Mouse (Mus musculus): ENCODE results near the gene Nfu1. TPM values are rescaled to one million over a fixed set of nuclear protein-coding genes. Genes with fewer than 3 reads are reported as not detected.
"Not testable (repeated sequence)": the region's sequence is repeated elsewhere in the genome, so short reads cannot be mapped to it uniquely, and the experiment has no call there.

Nfu1 gene
- polyA plus RNA-seq, 1 experiment from 2014 or later: 83.2 TPM

GRCm38 (mm10) chr6:87005577-87005976 is 3.5 kb upstream of the Nfu1 start:
- Histone ChIP-seq H3K4me2 (ENCODE audit: low read depth) (no peak overlapping the region), H3K4me3 (ENCODE audit: low read depth, low read length) (no peak overlapping the region), H3K9me3 (ENCODE audit: control insufficient read depth, low read length) (no peaks in the 10 kb centered on the region), H3K27me3 (ENCODE audit: control insufficient read depth, insufficient read depth, low read length) (no peaks in the 10 kb centered on the region), H3K27ac (ENCODE audit: low read depth, low read length) (no peak overlapping the region), H3K9ac (ENCODE audit: low read length) (no peak overlapping the region), H3K36me3 (ENCODE audit: control insufficient read depth, insufficient read depth, low read length) (no peaks in the 10 kb centered on the region), H3K4me1 (ENCODE audit: control insufficient read depth, insufficient read depth, low read length) (no peaks in the 10 kb centered on the region)
- ATAC-seq (ENCODE audit: insufficient read depth, low FRiP score, low TSS enrichment): no peak
- DNase-seq (ENCODE audit: low spot score): no peak

DNA sequence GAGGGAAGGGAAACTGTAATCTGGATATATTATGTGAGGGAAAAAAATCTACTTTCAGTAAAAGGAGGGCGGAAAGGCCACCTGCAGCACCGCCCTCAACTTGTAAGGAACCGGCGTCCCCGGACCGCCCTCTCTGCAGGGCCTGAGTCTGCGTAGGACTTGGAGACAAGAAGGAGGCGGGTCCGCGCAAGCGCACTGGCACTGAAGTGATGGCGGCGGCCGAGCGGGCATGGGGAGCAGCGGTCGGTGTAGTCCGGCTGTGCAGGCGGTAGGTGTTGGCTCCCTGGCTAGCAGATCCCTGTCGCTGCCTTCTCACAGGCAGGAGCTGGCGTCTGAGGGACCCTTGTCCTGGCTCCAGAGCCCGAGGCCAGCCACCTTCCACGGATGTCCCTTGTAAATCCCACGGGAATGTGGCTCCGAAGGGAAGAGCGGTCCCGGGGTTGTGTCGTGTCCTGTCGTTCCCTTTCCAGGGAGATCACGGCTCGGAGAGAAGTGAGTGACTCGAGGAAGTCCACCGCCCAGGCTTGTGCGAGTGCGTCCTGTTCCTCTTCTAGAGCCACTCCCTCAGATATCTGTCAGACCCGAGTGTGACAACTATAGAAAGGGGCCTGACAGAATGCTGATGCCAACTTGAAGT is 774 bp downstream of the Nfu1 start:
- WGBS: under 1% methylated on average over 36 of the region's 36 CpGs
- Histone ChIP-seq H3K9me3 (ENCODE audit: control insufficient read depth, low read length) (no peaks in the 10 kb centered on the region), H3K4me1 (ENCODE audit: control insufficient read depth, insufficient read depth, low read length) (no peaks in the 10 kb centered on the region), H3K4me2 (ENCODE audit: low read depth) (peak overlapping the region; percentile 60), H3K4me3 (ENCODE audit: low read depth, low read length) (peak overlapping the region; percentile 79), H3K9ac (ENCODE audit: low read length) (peak overlapping the region; percentile 88), H3K27me3 (ENCODE audit: control insufficient read depth, insufficient read depth, low read length) (no peaks in the 10 kb centered on the region), H3K27ac (ENCODE audit: low read depth, low read length) (peak overlapping the region; percentile 69), H3K36me3 (ENCODE audit: control insufficient read depth, insufficient read depth, low read length) (peaks cover 3% of the 10 kb centered on the region)
- DNase-seq (ENCODE audit: low spot score) (peak; percentile 92), ATAC-seq (ENCODE audit: insufficient read depth, low FRiP score, low TSS enrichment) (peak; percentile 93)

DNA sequence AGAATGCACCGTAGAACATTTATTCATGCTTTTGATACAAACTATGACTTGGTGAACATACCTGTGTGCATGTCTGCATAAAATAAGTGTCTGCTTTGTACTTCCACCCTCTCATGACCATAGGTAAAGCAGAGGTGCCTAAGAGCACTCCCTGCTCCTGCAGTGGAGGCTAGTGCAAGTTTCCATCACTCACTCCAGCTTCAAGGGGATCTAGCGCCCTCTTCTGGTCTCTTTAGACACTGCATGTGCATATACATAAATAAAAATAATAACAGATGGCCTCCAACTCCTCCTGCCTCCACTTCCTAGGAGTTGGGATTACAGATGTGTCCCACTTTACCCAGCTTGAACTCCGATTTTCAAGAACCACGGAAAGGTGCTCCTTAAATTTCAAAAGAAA is 7.9 kb downstream of the Nfu1 start:
- peaks cover 22% of the 10 kb centered on the region for H3K36me3 ChIP-seq (ENCODE audit: control insufficient read depth, insufficient read depth, low read length)

DNA sequence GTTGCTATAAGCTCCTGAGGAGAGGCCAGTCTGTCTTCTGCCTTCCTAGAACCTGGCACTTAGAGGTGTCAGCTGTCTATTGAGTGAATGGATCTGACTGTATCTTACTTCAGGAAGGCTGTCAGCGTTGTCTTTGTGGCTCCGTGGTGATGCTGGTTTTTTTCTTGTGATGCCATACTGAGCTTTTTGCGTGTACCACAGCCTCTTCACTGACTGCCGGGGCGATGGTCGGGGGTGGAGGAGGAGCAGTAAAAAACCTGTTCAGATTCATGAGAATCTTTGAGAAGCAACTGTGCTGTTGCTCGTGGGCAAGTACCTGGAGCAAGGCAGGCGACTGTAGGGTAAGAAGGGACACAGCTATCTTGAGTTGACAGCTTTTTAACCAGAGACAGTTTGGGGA is 9.8 kb downstream of the Nfu1 start:
- ATAC-seq (ENCODE audit: insufficient read depth, low FRiP score, low TSS enrichment) (no peak), DNase-seq (ENCODE audit: low spot score) (no peak)
- Histone ChIP-seq H3K9me3 (ENCODE audit: control insufficient read depth, low read length) (no peaks in the 10 kb centered on the region), H3K9ac (ENCODE audit: low read length) (no peak overlapping the region), H3K27ac (ENCODE audit: low read depth, low read length) (no peak overlapping the region), H3K4me2 (ENCODE audit: low read depth) (no peak overlapping the region), H3K4me3 (ENCODE audit: low read depth, low read length) (no peak overlapping the region), H3K36me3 (ENCODE audit: control insufficient read depth, insufficient read depth, low read length) (peaks cover 24% of the 10 kb centered on the region), H3K4me1 (ENCODE audit: control insufficient read depth, insufficient read depth, low read length) (no peaks in the 10 kb centered on the region), H3K27me3 (ENCODE audit: control insufficient read depth, insufficient read depth, low read length) (no peaks in the 10 kb centered on the region)
- WGBS: 91% methylated on average over 8 of the region's 8 CpGs

More for the DNA sequence above, 7.9 kb downstream of the Nfu1 start:
- 67% methylated on average over 4 of the region's 4 CpGs for WGBS
- Histone ChIP-seq H3K4me1 (ENCODE audit: control insufficient read depth, insufficient read depth, low read length) (no peaks in the 10 kb centered on the region), H3K4me3 (ENCODE audit: low read depth, low read length) (no peak overlapping the region), H3K4me2 (ENCODE audit: low read depth) (no peak overlapping the region), H3K27me3 (ENCODE audit: control insufficient read depth, insufficient read depth, low read length) (no peaks in the 10 kb centered on the region), H3K9ac (ENCODE audit: low read length) (no peak overlapping the region), H3K27ac (ENCODE audit: low read depth, low read length) (no peak overlapping the region), H3K9me3 (ENCODE audit: control insufficient read depth, low read length) (no peaks in the 10 kb centered on the region)
- ATAC-seq (ENCODE audit: insufficient read depth, low FRiP score, low TSS enrichment): no peak
- peak; percentile 19 for DNase-seq (ENCODE audit: low spot score)

DNA sequence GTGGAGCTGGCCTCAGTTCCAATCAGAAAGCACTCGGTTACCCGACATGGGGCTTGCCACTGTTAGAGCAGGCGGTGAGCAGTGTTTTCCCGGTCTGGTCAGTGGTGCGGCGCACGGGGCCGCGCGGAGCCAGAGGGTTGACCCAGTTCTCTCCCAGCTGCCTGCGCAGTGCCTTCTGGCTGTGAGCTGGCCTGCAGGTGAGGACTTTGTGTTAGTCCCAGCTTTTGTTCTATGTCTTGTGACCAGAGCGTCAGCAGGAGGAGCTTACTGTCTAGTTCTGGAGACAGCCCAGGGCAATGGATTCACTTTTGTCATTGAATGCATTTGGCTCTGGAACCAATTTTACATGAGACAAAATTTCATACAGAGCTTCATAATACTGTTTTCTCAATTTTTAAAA is 12.8 kb downstream of the Nfu1 start:
- no peak for DNase-seq (ENCODE audit: low spot score)
- H3K9ac ChIP-seq (ENCODE audit: low read length): no peak overlapping the region
- no peak for ATAC-seq (ENCODE audit: insufficient read depth, low FRiP score, low TSS enrichment)
- no peak overlapping the region for H3K27ac ChIP-seq (ENCODE audit: low read depth, low read length)
- peaks cover 21% of the 10 kb centered on the region for H3K36me3 ChIP-seq (ENCODE audit: control insufficient read depth, insufficient read depth, low read length)
- no peaks in the 10 kb centered on the region for H3K9me3 ChIP-seq (ENCODE audit: control insufficient read depth, low read length)
- H3K4me2 ChIP-seq (ENCODE audit: low read depth): no peak overlapping the region
- no peak overlapping the region for H3K4me3 ChIP-seq (ENCODE audit: low read depth, low read length)
- 98% methylated on average over 12 of the region's 12 CpGs for WGBS
- H3K27me3 ChIP-seq (ENCODE audit: control insufficient read depth, insufficient read depth, low read length): no peaks in the 10 kb centered on the region
- H3K4me1 ChIP-seq (ENCODE audit: control insufficient read depth, insufficient read depth, low read length): no peaks in the 10 kb centered on the region

- Histone ChIP-seq H3K4me1 (ENCODE audit: control insufficient read depth, insufficient read depth, low read length) (no peaks in the 10 kb centered on the region), H3K4me2 (ENCODE audit: low read depth) (no peak overlapping the region), H3K9me3 (ENCODE audit: control insufficient read depth, low read length) (no peaks in the 10 kb centered on the region), H3K27ac (ENCODE audit: low read depth, low read length) (no peak overlapping the region), H3K27me3 (ENCODE audit: control insufficient read depth, insufficient read depth, low read length) (no peaks in the 10 kb centered on the region), H3K36me3 (ENCODE audit: control insufficient read depth, insufficient read depth, low read length) (peaks cover 4% of the 10 kb centered on the region; the same call in 1 of the 2 replicates), H3K9ac (ENCODE audit: low read length) (no peak overlapping the region), H3K4me3 (ENCODE audit: low read depth, low read length) (no peak overlapping the region)
- WGBS: 89% methylated on average over 7 of the region's 7 CpGs
- ATAC-seq (ENCODE audit: insufficient read depth, low FRiP score, low TSS enrichment) (no peak), DNase-seq (ENCODE audit: low spot score) (no peak)
Measured at GRCm38 (mm10) chr6:87026980-87027379, 17.9 kb downstream of the Nfu1 start.

DNA sequence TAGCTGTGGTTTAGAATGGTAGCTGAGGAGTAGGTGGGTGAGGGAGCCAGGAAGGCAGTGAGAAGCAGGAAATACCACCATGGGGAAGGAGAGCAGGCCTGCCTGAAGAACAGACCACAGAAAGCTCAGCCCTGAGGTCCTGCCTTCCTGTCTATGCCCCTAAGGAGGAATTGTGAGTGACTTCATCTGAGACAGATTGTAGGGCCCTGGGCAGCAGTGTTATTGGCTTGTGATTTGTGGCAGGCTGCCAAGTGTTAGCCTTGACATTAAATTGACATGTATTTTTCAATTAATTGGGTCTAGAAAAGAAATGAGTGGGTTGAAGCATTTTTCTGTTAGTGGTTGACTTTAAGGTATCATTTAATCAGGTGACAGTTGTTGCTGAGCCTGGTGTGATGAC is 19.8 kb downstream of the Nfu1 start:
- Histone ChIP-seq H3K9me3 (ENCODE audit: control insufficient read depth, low read length) (no peaks in the 10 kb centered on the region), H3K4me3 (ENCODE audit: low read depth, low read length) (no peak overlapping the region), H3K9ac (ENCODE audit: low read length) (no peak overlapping the region), H3K27ac (ENCODE audit: low read depth, low read length) (no peak overlapping the region), H3K27me3 (ENCODE audit: control insufficient read depth, insufficient read depth, low read length) (no peaks in the 10 kb centered on the region), H3K36me3 (ENCODE audit: control insufficient read depth, insufficient read depth, low read length) (peaks cover 2% of the 10 kb centered on the region; the same call in 1 of the 2 replicates), H3K4me1 (ENCODE audit: control insufficient read depth, insufficient read depth, low read length) (no peaks in the 10 kb centered on the region), H3K4me2 (ENCODE audit: low read depth) (no peak overlapping the region)
- DNase-seq (ENCODE audit: low spot score) (no peak), ATAC-seq (ENCODE audit: insufficient read depth, low FRiP score, low TSS enrichment) (no peak)

DNA sequence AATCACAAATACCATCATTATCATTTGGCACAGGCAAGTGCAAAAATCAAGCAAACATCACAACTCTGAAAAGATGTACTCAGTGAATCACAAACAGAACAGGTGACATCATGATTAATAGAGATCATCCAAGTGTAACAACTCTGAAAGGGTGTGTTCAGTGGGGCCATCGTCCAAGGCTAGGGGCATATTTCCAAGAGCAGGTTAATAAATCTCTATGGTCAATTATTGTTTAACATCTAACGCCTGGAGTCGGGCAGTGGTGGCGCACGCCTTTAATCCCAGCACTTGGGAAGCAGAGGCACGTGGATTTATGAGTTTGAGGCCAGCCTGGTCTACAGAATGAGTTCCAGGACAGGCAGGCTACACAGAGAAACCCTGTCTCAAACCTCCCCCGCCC is 22.3 kb downstream of the Nfu1 start:
- not testable (repeated sequence) for H3K27ac ChIP-seq (ENCODE audit: low read depth, low read length); H3K27me3 ChIP-seq (ENCODE audit: control insufficient read depth, insufficient read depth, low read length); ATAC-seq (ENCODE audit: insufficient read depth, low FRiP score, low TSS enrichment); H3K4me2 ChIP-seq (ENCODE audit: low read depth); H3K9me3 ChIP-seq (ENCODE audit: control insufficient read depth, low read length); H3K9ac ChIP-seq (ENCODE audit: low read length); DNase-seq (ENCODE audit: low spot score); H3K4me3 ChIP-seq (ENCODE audit: low read depth, low read length); H3K4me1 ChIP-seq (ENCODE audit: control insufficient read depth, insufficient read depth, low read length); H3K36me3 ChIP-seq (ENCODE audit: control insufficient read depth, insufficient read depth, low read length)
- WGBS: 66% methylated on average over 7 of the region's 7 CpGs

DNA sequence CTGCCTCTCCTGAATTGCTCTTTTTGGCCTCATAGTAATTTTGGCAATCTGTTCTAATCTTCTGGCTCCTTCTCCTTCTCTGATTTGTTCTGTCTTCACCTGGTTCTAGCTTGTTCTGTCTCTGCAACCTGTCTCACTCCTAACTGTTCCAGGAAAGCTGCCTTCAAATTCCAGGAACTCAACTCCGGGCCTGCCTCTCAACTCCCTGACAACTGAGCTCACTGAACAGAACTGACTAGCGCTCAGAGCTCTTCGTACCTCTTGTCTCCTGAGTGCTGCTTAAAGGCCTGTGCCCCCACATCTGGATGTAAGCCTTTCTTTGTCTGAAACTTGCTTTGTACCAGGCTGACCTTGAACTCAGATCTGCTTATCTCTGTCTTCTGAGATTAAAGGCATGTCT is 23.4 kb downstream of the Nfu1 start:
- H3K27me3 ChIP-seq (ENCODE audit: control insufficient read depth, insufficient read depth, low read length): no peaks in the 10 kb centered on the region
- no peak for ATAC-seq (ENCODE audit: insufficient read depth, low FRiP score, low TSS enrichment)
- H3K4me1 ChIP-seq (ENCODE audit: control insufficient read depth, insufficient read depth, low read length): no peaks in the 10 kb centered on the region
- WGBS: 91% methylated on average over 3 of the region's 3 CpGs
- H3K4me2 ChIP-seq (ENCODE audit: low read depth): no peak overlapping the region
- no peak overlapping the region for H3K9ac ChIP-seq (ENCODE audit: low read length)
- no peak for DNase-seq (ENCODE audit: low spot score)
- no peak overlapping the region for H3K27ac ChIP-seq (ENCODE audit: low read depth, low read length)
- H3K9me3 ChIP-seq (ENCODE audit: control insufficient read depth, low read length): no peaks in the 10 kb centered on the region
- no peaks in the 10 kb centered on the region for H3K36me3 ChIP-seq (ENCODE audit: control insufficient read depth, insufficient read depth, low read length)
- H3K4me3 ChIP-seq (ENCODE audit: low read depth, low read length): no peak overlapping the region

Measured in neural tube, embryonic 11.5 days (tissue).